Mouse (Mus musculus) kidney, adult 2 months (tissue): ENCODE measurements at regions not wholly inside any gene's neighbourhood (a gene's known extent, or its start where the extent isn't known, plus 50 kb on each side); places are given as distances from the start of the nearest gene placed in this dataset.

ENCODE experiments used
- CTCF ChIP-seq: fragments of 200-500 bp; conservative IDR thresholded peaks from 2 replicates; pipeline ENCODE4 v1.5.1; 2011; ENCODE audit warnings: low read depth, mild to moderate bottlenecking, control low read depth, low read length, moderate library complexity, mixed read lengths; ENCODE audit not compliant: insufficient read depth, insufficient read length
- POLR2A ChIP-seq: fragments of 200-500 bp; IDR thresholded peaks from one replicate; pipeline ENCODE4 v1.6.1; 2011; ENCODE audit warnings: low read depth, low read length, control low read depth

DNA sequence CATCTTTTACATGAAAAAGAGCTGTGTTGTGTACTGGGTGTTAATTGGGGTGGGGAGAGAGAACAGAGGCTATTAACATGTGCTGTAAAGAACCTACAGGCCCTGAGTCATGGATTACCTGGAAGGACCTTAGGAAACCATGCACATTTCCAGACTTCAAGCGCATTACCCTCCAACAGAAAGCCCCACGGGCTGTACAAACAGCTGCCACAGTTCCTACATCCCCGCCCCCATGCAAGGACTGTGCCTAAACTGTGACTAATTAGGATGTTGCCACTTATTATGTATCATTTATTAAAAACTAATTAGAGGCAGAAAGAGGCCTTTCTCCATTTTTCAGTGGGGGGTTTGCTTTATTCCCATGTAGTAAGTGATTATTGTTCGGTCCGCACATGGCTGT, 277.5 kb upstream of the Pmfbp1 start:
- TF ChIP-seq POLR2A (no peak), CTCF (no peak)
